Mouse (Mus musculus) liver, embryonic 14.5 days (tissue): ENCODE measurements around the gene Tfip11.

Source experiments
- CTCF ChIP-seq: IDR thresholded peaks from 2 replicates; pipeline ENCODE4 v1.5.1; 2016; ENCODE audit warnings: antibody characterized with exemption, low read depth, control low read depth
- EP300 ChIP-seq: IDR thresholded peaks from 2 replicates; pipeline ENCODE4 v1.6.1; 2016; ENCODE audit warnings: antibody characterized with exemption, low read depth

GRCm38 (mm10) chr5:112316468-112316867, 9.7 kb upstream of the Tfip11 start:
- TF ChIP-seq CTCF, result no peak
- no peak for TF ChIP-seq EP300
